Mouse (Mus musculus) heart, embryonic 14.5 days (tissue): Measurements from ENCODE around the gene Casc3. TPM values are rescaled to one million over a fixed set of nuclear protein-coding genes. Genes with fewer than 3 reads are reported as not detected.
A peak's percentile ranks its signal among the peaks of the same experiment; 100 is the strongest.

Experiments
- ATAC-seq: fragments of 200-750 bp; cut with Nextera tagmentation; 2 replicates; pipeline ENCODE4 v1.8.0; 2017; ENCODE audit warnings: low read depth, moderate TSS enrichment; ENCODE audit not compliant: insufficient number of reproducible peaks, insufficient read depth, low FRiP score
- H3K27ac ChIP-seq, 2 experiments: fragments of 200-500 bp in 1 of 2; fragments of 300-500 bp in 1 of 2; sonication (generic) in 1 of 2; replicated peaks in 1 of 2; 2 replicates each; pipeline ENCODE4 v1.5.1; 2012 to 2014; ENCODE audit warnings: low read depth in 2 of 2, low read length in 2 of 2, control low read depth in 1 of 2, mild to moderate bottlenecking in 1 of 2, mixed read lengths in 1 of 2; ENCODE audit not compliant: control insufficient read depth in 1 of 2, insufficient read depth in 1 of 2
- H3K27me3 ChIP-seq: fragments of 300-500 bp; sonication (generic); 2 replicates; pipeline ENCODE4 v1.6.1; 2014; ENCODE audit warnings: mild to moderate bottlenecking, low read length, control low read depth; ENCODE audit not compliant: control insufficient read depth, insufficient read depth
- H3K36me3 ChIP-seq: fragments of 300-500 bp; sonication (generic); 2 replicates; pipeline ENCODE4 v1.6.1; 2014; ENCODE audit warnings: mild to moderate bottlenecking, control low read depth, low read length, mixed read lengths; ENCODE audit not compliant: control insufficient read depth, insufficient read depth
- H3K4me1 ChIP-seq, 2 experiments: fragments of 200-500 bp in 1 of 2; fragments of 300-500 bp in 1 of 2; sonication (generic) in 1 of 2; 2 replicates each; pipeline ENCODE4 v1.6.1; 2012 to 2014; ENCODE audit warnings: low read length in 2 of 2, control low read depth in 1 of 2, mixed read lengths in 1 of 2; ENCODE audit not compliant: control insufficient read depth in 2 of 2, insufficient read depth in 2 of 2
- H3K4me2 ChIP-seq: fragments of 300-500 bp; sonication (generic); 2 replicates; pipeline ENCODE4 v1.6.1; 2014; ENCODE audit warnings: mild to moderate bottlenecking, low read length
- H3K4me3 ChIP-seq, 2 experiments: fragments of 200-500 bp in 1 of 2; fragments of 300-500 bp in 1 of 2; sonication (generic) in 1 of 2; 2 replicates each; pipeline ENCODE4 v1.5.1; 2012 to 2014; ENCODE audit warnings: low read length in 2 of 2, mild to moderate bottlenecking in 2 of 2, control low read depth in 1 of 2, low read depth in 1 of 2, moderate library complexity in 1 of 2; ENCODE audit not compliant: control insufficient read depth in 1 of 2, insufficient read depth in 1 of 2
- H3K9ac ChIP-seq: fragments of 300-500 bp; sonication (generic); 2 replicates; pipeline ENCODE4 v1.6.1; 2014; ENCODE audit warnings: mild to moderate bottlenecking, low read length
- H3K9me3 ChIP-seq: fragments of 300-500 bp; sonication (generic); 2 replicates; pipeline ENCODE4 v1.6.1; 2016; ENCODE audit warnings: low read length, control low read depth; ENCODE audit not compliant: control insufficient read depth
- WGBS: fragments of 180-500 bp; shearing (Covaris S2); extraction: QIAGEN DNeasy Blood & Tissue Kit; methylation state at CpG from one replicate; pipeline ENCODE4 v1.1.7; 2014; 5-methylcytosine and 5-hydroxymethylcytosine counted together
- polyA plus RNA-seq: library from polyadenylated mRNA; unstranded; fragments of >200 nt; fragmentation: Nextera tagmentation; extraction: Ambion mirVana; gene quantifications from 2 replicates; pipeline ENCODE4 v1.2.1, GENCODE M21; 2014

Casc3 gene
- polyA plus RNA-seq, 1 experiment from 2014 or later = 22.9 TPM

GRCm38 (mm10) chr11:98769007-98769954 lies 35.4 kb upstream of the Casc3 start:
- Histone ChIP-seq H3K9me3 (no peaks in the 10 kb centered on the region), H3K9ac (peak overlapping the region; percentile 51; the same call in 1 of the 2 replicates), H3K27me3 (no peaks in the 10 kb centered on the region), H3K4me3 (peak overlapping the region in 1 of 2 experiments; percentile 24; a peak in 1 of 4 replicates), H3K27ac (peak overlapping the region; percentile 90 to 94), H3K36me3 (peaks cover 47% of the 10 kb centered on the region), H3K4me2 (peak overlapping the region; percentile 58), H3K4me1 (peaks cover 62 to 87% of the 10 kb centered on the region in 2 experiments)
- ATAC-seq = no peak
- WGBS = 63% methylated on average over 25 of the region's 25 CpGs

- Histone ChIP-seq H3K4me3 (no peak overlapping the region), H3K9me3 (no peaks in the 10 kb centered on the region), H3K9ac (0 out of 2 replicates have a peak overlapping the region, but pooled peaks have one; percentile 27), H3K4me1 (peaks cover 64 to 88% of the 10 kb centered on the region in 2 experiments), H3K36me3 (peaks cover 37% of the 10 kb centered on the region), H3K4me2 (no peak overlapping the region), H3K27ac (peak overlapping the region in 1 of 2 experiments; percentile 94; a peak in 2 of 4 replicates), H3K27me3 (no peaks in the 10 kb centered on the region)
- ATAC-seq = no peak
- WGBS = 93% methylated on average over 26 of the region's 26 CpGs
Measured at GRCm38 (mm10) chr11:98770096-98770975, 34.4 kb upstream of the Casc3 start.

DNA sequence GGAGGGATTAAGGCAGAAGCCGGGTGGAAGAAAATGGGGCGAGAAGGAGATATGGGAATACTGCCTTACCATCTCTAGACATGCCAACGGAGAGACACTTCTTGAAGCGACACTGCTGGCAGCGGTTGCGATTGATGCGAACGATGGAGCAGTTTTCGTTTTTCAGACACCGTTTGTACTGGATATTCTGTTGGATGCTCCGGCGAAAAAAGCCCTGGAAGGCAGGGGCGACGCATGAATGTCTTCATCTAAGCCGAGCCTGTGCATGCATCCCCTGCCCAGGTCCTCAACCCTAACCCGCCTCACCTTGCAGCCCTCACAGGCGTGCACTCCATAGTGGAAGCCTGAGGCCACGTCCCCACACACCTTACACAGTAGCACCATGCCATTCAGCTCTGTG lies 33.6 kb upstream of the Casc3 start:
- Histone ChIP-seq H3K4me1 (peaks cover 63 to 88% of the 10 kb centered on the region in 2 experiments), H3K36me3 (peaks cover 35% of the 10 kb centered on the region), H3K27me3 (no peaks in the 10 kb centered on the region), H3K4me3 (no peak overlapping the region), H3K4me2 (no peak overlapping the region), H3K9me3 (no peaks in the 10 kb centered on the region), H3K27ac (peak overlapping the region; percentile 97 to 98; a peak in 3 of 4 replicates), H3K9ac (no peak overlapping the region; the same call in 1 of the 2 replicates)
- ATAC-seq = no peak
- WGBS = 91% methylated on average over 18 of the region's 18 CpGs

GRCm38 (mm10) chr11:98771844-98772525 lies 32.7 kb upstream of the Casc3 start:
- Histone ChIP-seq H3K4me3 (no peak overlapping the region; a peak in 2 of 4 replicates), H3K9ac (peak overlapping the region; percentile 65)

GRCm38 (mm10) chr11:98772667-98773171 lies 32.0 kb upstream of the Casc3 start:
- H3K9ac ChIP-seq = peak overlapping the region; percentile 69
- H3K9me3 ChIP-seq = no peaks in the 10 kb centered on the region
- H3K27ac ChIP-seq = peak overlapping the region; percentile 97 to 98
- peaks cover 35% of the 10 kb centered on the region for H3K36me3 ChIP-seq
- H3K27me3 ChIP-seq = no peaks in the 10 kb centered on the region
- H3K4me1 ChIP-seq = peaks cover 63 to 88% of the 10 kb centered on the region in 2 experiments
- WGBS = 17% methylated on average over 8 of the region's 8 CpGs
- H3K4me2 ChIP-seq = peak overlapping the region; percentile 91
- H3K4me3 ChIP-seq = no peak overlapping the region; a peak in 2 of 4 replicates
- peak; percentile 31 for ATAC-seq

More at GRCm38 (mm10) chr11:98771844-98772525, 32.7 kb upstream of the Casc3 start:
- Histone ChIP-seq H3K4me2 (peak overlapping the region; percentile 91), H3K27me3 (no peaks in the 10 kb centered on the region), H3K4me1 (peaks cover 64 to 88% of the 10 kb centered on the region in 2 experiments), H3K9me3 (no peaks in the 10 kb centered on the region), H3K27ac (peak overlapping the region; percentile 97 to 98), H3K36me3 (peaks cover 35% of the 10 kb centered on the region)
- no peak for ATAC-seq
- WGBS = 45% methylated on average over 11 of the region's 11 CpGs

DNA sequence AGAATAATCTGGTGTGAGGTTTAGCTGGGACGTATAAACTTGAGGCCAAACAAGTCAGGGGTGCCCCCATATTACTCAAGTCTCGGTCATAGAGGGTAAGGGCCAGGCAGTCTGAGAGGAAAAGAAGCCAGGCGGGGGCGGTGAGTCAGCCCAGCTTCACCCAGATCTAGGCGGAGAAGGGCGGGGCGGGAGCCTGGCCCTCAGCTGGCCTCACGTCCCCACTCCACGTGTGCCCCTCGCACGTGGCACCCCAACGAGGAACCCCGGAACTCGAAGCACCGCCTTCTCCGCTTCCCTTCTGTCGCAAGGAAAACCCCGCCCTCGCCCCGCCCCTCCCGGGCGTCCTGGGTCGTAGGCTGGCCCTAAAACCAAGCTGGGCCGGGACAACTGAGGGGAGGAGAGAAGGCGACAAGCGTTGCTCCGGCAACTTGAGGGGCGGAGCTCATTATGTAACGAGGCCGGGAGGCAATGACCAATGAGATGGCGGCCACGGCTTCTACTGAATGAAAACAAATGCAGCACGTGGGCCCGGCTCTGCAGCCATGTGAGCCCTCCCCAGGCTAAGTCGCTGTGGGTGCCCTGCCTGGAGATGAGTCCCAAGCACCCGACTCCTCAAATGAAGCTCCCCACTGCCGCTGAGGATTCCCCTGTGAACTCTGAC lies 30.9 kb upstream of the Casc3 start:
- under 1% methylated on average over 34 of the region's 37 CpGs for WGBS

More for the DNA sequence above, 30.9 kb upstream of the Casc3 start:
- Histone ChIP-seq H3K9ac (peak overlapping the region; percentile 81), H3K27ac (peak overlapping the region; percentile 97 to 98), H3K27me3 (no peaks in the 10 kb centered on the region), H3K4me1 (peaks cover 58 to 82% of the 10 kb centered on the region in 2 experiments), H3K4me2 (peak overlapping the region; percentile 91), H3K4me3 (peak overlapping the region; percentile 57 to 60), H3K36me3 (peaks cover 34% of the 10 kb centered on the region), H3K9me3 (no peaks in the 10 kb centered on the region)
- ATAC-seq = peak; percentile 76
